Mouse (Mus musculus) heart, embryonic 14.5 days (tissue): ENCODE results near the gene Gcc2. TPM values are rescaled to one million over a fixed set of nuclear protein-coding genes. Genes with fewer than 3 reads are reported as not detected.
"Not testable (repeated sequence)": the region's sequence is repeated elsewhere in the genome, so short reads cannot be mapped to it uniquely, and the experiment has no call there.

ENCODE experiments used
- ATAC-seq: fragments of 200-750 bp; cut with Nextera tagmentation; 2 replicates; pipeline ENCODE4 v1.8.0; 2017; ENCODE audit warnings: low read depth, moderate TSS enrichment; ENCODE audit not compliant: insufficient number of reproducible peaks, insufficient read depth, low FRiP score
- H3K27ac ChIP-seq, 2 experiments: fragments of 200-500 bp in 1 of 2; fragments of 300-500 bp in 1 of 2; sonication (generic) in 1 of 2; replicated peaks in 1 of 2; 2 replicates each; pipeline ENCODE4 v1.5.1; 2012 to 2014; ENCODE audit warnings: low read depth in 2 of 2, low read length in 2 of 2, control low read depth in 1 of 2, mild to moderate bottlenecking in 1 of 2, mixed read lengths in 1 of 2; ENCODE audit not compliant: control insufficient read depth in 1 of 2, insufficient read depth in 1 of 2
- H3K27me3 ChIP-seq: fragments of 300-500 bp; sonication (generic); 2 replicates; pipeline ENCODE4 v1.6.1; 2014; ENCODE audit warnings: mild to moderate bottlenecking, low read length, control low read depth; ENCODE audit not compliant: control insufficient read depth, insufficient read depth
- H3K36me3 ChIP-seq: fragments of 300-500 bp; sonication (generic); 2 replicates; pipeline ENCODE4 v1.6.1; 2014; ENCODE audit warnings: mild to moderate bottlenecking, control low read depth, low read length, mixed read lengths; ENCODE audit not compliant: control insufficient read depth, insufficient read depth
- H3K4me1 ChIP-seq, 2 experiments: fragments of 200-500 bp in 1 of 2; fragments of 300-500 bp in 1 of 2; sonication (generic) in 1 of 2; 2 replicates each; pipeline ENCODE4 v1.6.1; 2012 to 2014; ENCODE audit warnings: low read length in 2 of 2, control low read depth in 1 of 2, mixed read lengths in 1 of 2; ENCODE audit not compliant: control insufficient read depth in 2 of 2, insufficient read depth in 2 of 2
- H3K4me2 ChIP-seq: fragments of 300-500 bp; sonication (generic); 2 replicates; pipeline ENCODE4 v1.6.1; 2014; ENCODE audit warnings: mild to moderate bottlenecking, low read length
- H3K4me3 ChIP-seq, 2 experiments: fragments of 200-500 bp in 1 of 2; fragments of 300-500 bp in 1 of 2; sonication (generic) in 1 of 2; 2 replicates each; pipeline ENCODE4 v1.5.1; 2012 to 2014; ENCODE audit warnings: low read length in 2 of 2, mild to moderate bottlenecking in 2 of 2, control low read depth in 1 of 2, low read depth in 1 of 2, moderate library complexity in 1 of 2; ENCODE audit not compliant: control insufficient read depth in 1 of 2, insufficient read depth in 1 of 2
- H3K9ac ChIP-seq: fragments of 300-500 bp; sonication (generic); 2 replicates; pipeline ENCODE4 v1.6.1; 2014; ENCODE audit warnings: mild to moderate bottlenecking, low read length
- H3K9me3 ChIP-seq: fragments of 300-500 bp; sonication (generic); 2 replicates; pipeline ENCODE4 v1.6.1; 2016; ENCODE audit warnings: low read length, control low read depth; ENCODE audit not compliant: control insufficient read depth
- WGBS: fragments of 180-500 bp; shearing (Covaris S2); extraction: QIAGEN DNeasy Blood & Tissue Kit; methylation state at CpG from one replicate; pipeline ENCODE4 v1.1.7; 2014; 5-methylcytosine and 5-hydroxymethylcytosine counted together
- polyA plus RNA-seq: library from polyadenylated mRNA; unstranded; fragments of >200 nt; fragmentation: Nextera tagmentation; extraction: Ambion mirVana; gene quantifications from 2 replicates; pipeline ENCODE4 v1.2.1, GENCODE M21; 2014

Gcc2 gene
- polyA plus RNA-seq, 1 experiment from 2014 or later: 39.3 TPM

GRCm38 (mm10) chr10:58224827-58225785, 30.2 kb upstream of the Gcc2 start, which contains the start of gene AW822073:
Gene AW822073 (minus strand): TSS chr10:58224930.
- not testable (repeated sequence) for H3K36me3 ChIP-seq, H3K27ac ChIP-seq, H3K9ac ChIP-seq, ATAC-seq, H3K4me1 ChIP-seq, H3K27me3 ChIP-seq, H3K4me2 ChIP-seq, H3K9me3 ChIP-seq, H3K4me3 ChIP-seq
- 74% methylated on average over 16 of the region's 18 CpGs for whole genome bisulfite sequencing

DNA sequence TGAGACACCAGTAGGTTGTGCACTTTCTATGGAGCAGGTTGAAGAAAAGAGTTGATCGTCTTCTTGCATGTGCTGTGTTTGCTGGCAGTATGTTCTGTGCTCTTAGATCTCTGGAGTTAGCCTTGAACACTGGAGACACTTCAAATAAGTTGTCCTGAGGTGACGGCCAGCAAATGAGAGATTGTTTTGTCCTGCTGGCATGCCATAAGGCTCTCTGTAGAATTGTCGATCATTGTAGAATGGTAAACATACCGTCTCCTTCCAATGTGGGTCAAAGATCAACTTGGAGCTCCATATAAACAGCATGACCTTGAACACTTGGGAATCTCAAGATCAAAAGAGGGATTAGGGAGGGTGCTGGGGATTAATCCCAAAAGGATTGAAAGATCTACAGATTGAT, 28.9 kb upstream of the Gcc2 start:
- H3K9ac ChIP-seq, H3K9me3 ChIP-seq, ATAC-seq, H3K4me2 ChIP-seq, H3K27me3 ChIP-seq, H3K4me3 ChIP-seq, H3K27ac ChIP-seq, H3K36me3 ChIP-seq, H3K4me1 ChIP-seq: not testable (repeated sequence)
- 83% methylated on average over 4 of the region's 4 CpGs for WGBS

- WGBS: 81% methylated on average over 2 of the region's 6 CpGs
- H3K9ac ChIP-seq, H3K4me3 ChIP-seq, H3K27ac ChIP-seq, H3K27me3 ChIP-seq, H3K4me2 ChIP-seq, H3K36me3 ChIP-seq, ATAC-seq, H3K4me1 ChIP-seq: not testable (repeated sequence)
- peaks cover 14% of the 10 kb centered on the region for H3K9me3 ChIP-seq
Observed at GRCm38 (mm10) chr10:58227798-58228197, 27.5 kb upstream of the Gcc2 start.

DNA sequence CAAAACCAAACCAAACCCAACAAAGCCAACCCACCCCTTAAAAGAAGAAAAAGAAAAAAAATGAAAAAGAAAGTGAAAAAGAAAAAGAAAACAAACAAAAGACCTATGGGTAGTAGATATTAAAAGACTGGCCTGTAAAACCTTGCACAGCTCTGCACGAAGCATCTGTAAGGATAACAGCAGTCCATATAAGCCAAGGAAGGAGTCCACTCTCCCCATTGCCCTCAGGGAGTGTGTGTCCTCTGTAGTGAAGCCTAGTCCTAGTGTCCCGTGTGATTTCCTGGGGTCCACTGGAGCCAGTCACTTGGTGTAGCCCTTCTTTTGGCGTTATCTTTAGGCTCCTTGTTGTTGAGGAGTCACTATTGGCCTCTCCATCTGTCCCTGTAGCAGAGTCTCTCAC, 25.3 kb upstream of the Gcc2 start:
- not testable (repeated sequence) for H3K4me1 ChIP-seq, H3K27ac ChIP-seq, H3K4me2 ChIP-seq, H3K27me3 ChIP-seq, H3K9ac ChIP-seq, H3K4me3 ChIP-seq, H3K36me3 ChIP-seq, ATAC-seq
- H3K9me3 ChIP-seq: peaks cover 14% of the 10 kb centered on the region
- WGBS: 38% methylated on average over 3 of the region's 3 CpGs

DNA sequence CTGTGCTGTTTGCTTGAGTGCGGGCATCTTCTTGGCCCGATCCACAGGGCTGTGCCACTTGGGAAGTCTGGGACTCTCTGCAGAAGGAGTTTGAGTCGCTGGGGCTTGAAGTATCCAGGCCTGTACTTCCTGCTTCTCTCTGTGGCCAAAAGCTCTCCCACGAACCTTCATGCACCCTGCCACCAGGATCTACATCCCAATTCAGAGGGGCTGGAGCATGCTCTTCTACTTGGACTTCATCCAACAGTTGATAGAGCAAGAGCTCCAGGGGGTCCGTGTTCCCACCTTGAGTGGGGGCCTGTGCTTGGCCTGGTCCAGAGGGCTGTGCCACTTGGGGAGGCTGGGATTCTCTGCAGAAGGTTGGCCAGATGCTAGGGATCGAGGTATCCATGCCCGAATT, 24.2 kb upstream of the Gcc2 start:
- WGBS: 76% methylated on average over 5 of the region's 7 CpGs
- not testable (repeated sequence) for H3K4me2 ChIP-seq, H3K4me1 ChIP-seq, H3K27ac ChIP-seq, H3K9ac ChIP-seq, H3K27me3 ChIP-seq, H3K36me3 ChIP-seq, H3K4me3 ChIP-seq
- H3K9me3 ChIP-seq: peaks cover 14% of the 10 kb centered on the region
- ATAC-seq: peak; percentile 49

DNA sequence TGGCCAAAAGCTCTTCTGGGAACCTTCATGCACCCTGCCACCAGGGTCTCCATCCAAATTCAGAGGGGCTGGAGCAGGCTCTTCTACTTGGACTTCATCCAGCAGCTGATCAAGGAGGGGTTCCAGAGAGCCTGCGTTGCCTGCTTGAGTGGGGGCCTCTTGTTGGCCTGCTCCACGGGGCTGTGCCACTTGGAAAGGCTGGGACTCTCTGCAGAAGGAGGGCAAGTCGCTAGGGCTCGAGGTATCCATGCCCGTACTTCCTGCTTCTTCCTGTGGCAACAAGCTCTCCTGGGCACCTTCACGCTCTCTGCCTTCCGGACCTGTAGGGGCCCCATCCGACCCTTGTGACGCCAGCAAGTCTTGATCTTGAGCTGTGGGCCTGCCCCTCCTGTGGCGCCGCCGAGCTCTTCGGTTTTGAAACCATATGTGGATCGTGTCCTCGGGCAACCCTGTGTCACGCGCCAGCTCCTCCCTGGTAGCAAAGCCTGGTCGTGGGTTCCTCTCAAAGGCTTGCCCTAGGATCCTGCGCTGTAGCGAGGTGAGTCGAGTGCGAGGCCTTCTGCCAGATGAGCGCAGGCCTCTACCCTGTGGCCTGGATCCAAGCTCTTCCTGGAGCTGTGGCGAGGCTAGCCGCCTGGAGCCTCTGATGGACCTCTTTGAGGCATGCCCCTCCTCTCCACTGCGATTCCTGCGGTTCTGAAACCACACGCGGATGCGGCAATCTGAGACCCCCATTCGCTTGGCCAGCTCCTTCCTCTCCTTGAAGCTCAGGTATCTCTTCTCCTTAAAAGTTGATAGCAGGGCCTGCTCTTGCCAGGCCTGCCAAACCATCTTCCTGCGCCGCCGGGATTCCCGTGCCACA, 23.3 kb upstream of the Gcc2 start:
- H3K4me1 ChIP-seq, H3K4me2 ChIP-seq, H3K27ac ChIP-seq, H3K36me3 ChIP-seq, H3K9ac ChIP-seq, H3K27me3 ChIP-seq, H3K4me3 ChIP-seq: not testable (repeated sequence)
- WGBS: 82% methylated on average over 30 of the region's 35 CpGs
- peaks cover 18% of the 10 kb centered on the region for H3K9me3 ChIP-seq
- peak; percentile 83 for ATAC-seq

GRCm38 (mm10) chr10:58232641-58232969, 22.7 kb upstream of the Gcc2 start, which contains the start of gene Duxf3:
Gene Duxf3 (minus strand): TSS chr10:58232675.
- not testable (repeated sequence) for H3K4me1 ChIP-seq, H3K9ac ChIP-seq, H3K27me3 ChIP-seq, H3K36me3 ChIP-seq, H3K27ac ChIP-seq, H3K4me3 ChIP-seq, H3K4me2 ChIP-seq
- ATAC-seq: peak; percentile 45
- 63% methylated on average over 4 of the region's 8 CpGs for WGBS
- H3K9me3 ChIP-seq: peaks cover 18% of the 10 kb centered on the region
